Mouse (Mus musculus) inflammation-experienced regulatory T-cells, adult 16 weeks (primary cell): ENCODE data around the gene Gm10318. TPM values are rescaled to one million over a fixed set of nuclear protein-coding genes. Genes with fewer than 3 reads are reported as not detected.

Experiments used
- polyA plus RNA-seq: library from polyadenylated mRNA; unstranded; fragments of 100-300 nt; shearing (Covaris generic); gene quantifications from one replicate; pipeline ENCODE4 v1.2.1, GENCODE M21; 2017

The Gm10318 gene
- polyA plus RNA-seq, result not detected

DNA sequence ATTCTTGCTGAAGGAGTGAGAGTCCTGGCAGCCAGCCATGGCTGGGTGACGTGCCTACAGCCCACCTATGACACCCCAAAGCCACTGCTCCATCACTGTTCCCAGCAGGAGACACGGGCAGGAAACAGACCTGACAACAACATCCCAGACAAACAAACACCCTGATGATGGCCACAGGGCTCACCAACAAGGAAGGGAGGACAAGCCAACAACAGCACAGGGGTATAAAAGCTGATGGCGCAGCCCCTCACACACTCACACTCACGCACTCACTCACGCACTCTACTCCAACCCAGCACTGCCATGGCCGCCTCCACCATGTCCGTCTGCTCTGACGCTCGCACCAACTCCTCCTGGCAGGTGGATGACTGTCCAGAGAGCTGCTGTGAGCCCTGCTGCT is at the start of gene Gm10318:
Gm10318 (plus strand) TSS at position 301 of the 400 bp plus-strand sequence.

GRCm38 (mm10) chr10:77811743-77812142 is 40.9 kb upstream of the Gm10318 start, which contains the start of gene Gm9507:
Gene Gm9507, minus strand, starts transcription at chr10:77811843.

GRCm38 (mm10) chr10:77814382-77814781 is 38.3 kb upstream of the Gm10318 start, which contains the start of gene Gm2696:
Gene Gm2696, plus strand, starts transcription at chr10:77814682.

DNA sequence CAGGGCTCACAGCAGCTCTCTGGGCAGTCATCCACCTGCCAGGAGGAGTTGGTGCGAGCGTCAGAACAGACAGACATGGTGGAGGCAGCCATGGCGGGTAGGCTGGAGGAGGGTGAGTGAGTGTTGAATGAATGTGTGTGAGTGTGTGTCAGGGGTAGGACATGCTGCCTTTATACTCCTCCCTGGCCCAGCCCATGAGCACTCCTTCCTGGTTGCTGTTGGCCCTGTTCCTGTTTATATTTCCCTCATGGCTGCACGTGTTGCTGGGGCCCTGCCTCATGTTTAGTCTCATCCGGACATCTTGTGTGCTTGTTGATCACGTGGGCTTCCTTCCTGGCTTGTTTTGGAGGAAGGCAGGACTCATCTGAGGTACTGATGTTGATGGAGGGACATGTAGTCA is 25.7 kb upstream of the Gm10318 start, which contains the start of gene Krtap10-4:
Krtap10-4 (minus strand) TSS at position 145 of the 400 bp plus-strand sequence.

DNA sequence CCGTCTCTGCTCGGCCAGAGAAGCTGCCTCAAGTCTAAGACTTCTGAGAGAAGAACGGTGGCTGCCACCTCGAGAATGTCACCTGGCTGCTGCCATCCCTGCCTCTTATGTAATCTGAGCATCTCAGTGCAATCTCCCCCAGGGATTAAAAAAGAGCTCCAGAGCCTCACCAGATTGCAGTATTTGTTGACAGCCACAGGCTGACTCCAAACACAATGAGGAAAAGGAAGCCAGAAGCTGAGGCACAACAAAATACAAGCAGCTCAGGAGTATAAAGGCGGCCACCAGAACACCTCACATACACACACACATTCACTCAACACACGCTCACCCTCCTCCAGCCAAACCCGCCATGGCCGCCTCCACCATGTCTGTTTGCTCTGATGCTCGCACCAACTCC is 17.0 kb upstream of the Gm10318 start, which contains the start of gene Krtap10-10:
Krtap10-10 (plus strand) TSS at position 301 of the 400 bp plus-strand sequence.

DNA sequence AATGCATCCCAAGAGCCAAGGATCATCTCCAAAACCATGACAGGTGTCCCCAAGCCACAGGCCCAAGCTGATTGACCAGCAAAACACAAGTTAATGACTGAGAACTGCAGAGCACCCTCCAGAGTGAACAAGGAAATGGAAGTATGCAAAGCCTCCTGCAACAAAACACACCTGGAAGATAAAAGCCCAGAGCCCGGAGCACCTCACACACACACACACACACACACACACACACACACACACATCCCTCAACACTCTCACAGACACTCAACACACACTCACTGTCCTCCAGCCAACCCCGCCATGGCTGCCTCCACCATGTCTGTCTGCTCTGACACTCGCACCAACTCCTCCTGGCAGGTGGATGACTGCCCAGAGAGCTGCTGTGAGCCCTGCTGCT is 6.2 kb upstream of the Gm10318 start, which contains the start of gene Gm36176:
Gm36176 (plus strand) TSS at position 301 of the 400 bp plus-strand sequence.

DNA sequence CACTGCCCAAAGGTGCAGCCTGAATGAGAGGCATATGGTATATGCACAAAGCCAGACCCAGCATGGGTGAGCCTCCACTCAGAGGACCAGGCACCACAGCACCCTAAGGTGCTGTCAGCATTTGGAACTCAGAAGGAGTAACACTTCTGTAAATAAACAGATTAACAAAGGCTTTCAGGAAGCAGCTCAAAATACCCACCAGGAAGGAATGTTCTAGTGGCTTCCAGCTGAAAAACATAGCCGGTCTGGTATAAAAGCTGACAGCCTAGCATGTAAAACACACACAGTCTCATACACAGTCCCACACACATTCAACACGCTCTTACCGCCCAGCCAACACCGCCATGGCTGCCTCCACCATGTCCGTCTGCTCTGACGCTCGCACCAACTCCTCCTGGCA is 9.0 kb downstream of the Gm10318 start, which contains the start of gene Gm3285:
Gm3285 (plus strand) TSS at position 301 of the 400 bp plus-strand sequence.

GRCm38 (mm10) chr10:77902211-77902893 is 49.7 kb downstream of the Gm10318 start, which contains the start of gene Lrrc3:
Gene Lrrc3, minus strand, starts transcription at chr10:77902536.

Other genes with a start within 250 kb of the Gm10318 start
- 133 TPM for gene Sumo3, start 246.8 kb upstream of the Gm10318 start, polyA plus RNA-seq
- gene Gm49325, start 246.7 kb upstream of the Gm10318 start, polyA plus RNA-seq, result not detected
- 75.8 TPM for gene Ube2g2, start 230.6 kb upstream of the Gm10318 start, polyA plus RNA-seq
- gene Tspear, start 166.3 kb upstream of the Gm10318 start, polyA plus RNA-seq, result 0.69 TPM
- not detected for gene Gm19402, start 162.1 kb upstream of the Gm10318 start, polyA plus RNA-seq
- not detected for gene Gm9508, start 155.6 kb upstream of the Gm10318 start, polyA plus RNA-seq
- gene Gm10272, start 146.2 kb upstream of the Gm10318 start, polyA plus RNA-seq, result not detected
- not detected for gene Gm10024, start 141.4 kb upstream of the Gm10318 start, polyA plus RNA-seq
- not detected for gene Gm10142, start 137.1 kb upstream of the Gm10318 start, polyA plus RNA-seq
- gene Krtap12-1, start 132.3 kb upstream of the Gm10318 start, polyA plus RNA-seq, result not detected
- not detected for gene Gm10100, start 126.4 kb upstream of the Gm10318 start, polyA plus RNA-seq
- not detected for gene Gm18596, start 110.2 kb upstream of the Gm10318 start, polyA plus RNA-seq
- gene Gm9736, start 101.5 kb upstream of the Gm10318 start, polyA plus RNA-seq, result not detected
- gene Gm3233, start 93.2 kb upstream of the Gm10318 start, polyA plus RNA-seq, result not detected
- not detected for gene Gm3238, start 81.5 kb upstream of the Gm10318 start, polyA plus RNA-seq
- not detected for gene Gm7138, start 75.9 kb upstream of the Gm10318 start, polyA plus RNA-seq
- gene Gm3250, start 70.3 kb upstream of the Gm10318 start, polyA plus RNA-seq, result not detected
- not detected for gene Gm7137, start 64.7 kb upstream of the Gm10318 start, polyA plus RNA-seq
- not detected for gene Gm9639, start 57.8 kb upstream of the Gm10318 start, polyA plus RNA-seq
- gene Gm19668, start 53.7 kb upstream of the Gm10318 start, polyA plus RNA-seq, result not detected
- gene Gm9507, start 41.0 kb upstream of the Gm10318 start, polyA plus RNA-seq, result not detected
- gene Gm2696, start 38.2 kb upstream of the Gm10318 start, polyA plus RNA-seq, result not detected
- not detected for gene Krtap10-4, start 25.8 kb upstream of the Gm10318 start, polyA plus RNA-seq
- gene Krtap10-10, start 16.9 kb upstream of the Gm10318 start, polyA plus RNA-seq, result not detected
- gene Gm36176, start 6.1 kb upstream of the Gm10318 start, polyA plus RNA-seq, result not detected
- not detected for gene Gm3285, start 9.1 kb downstream of the Gm10318 start, polyA plus RNA-seq
- not detected for gene Lrrc3, start 49.7 kb downstream of the Gm10318 start, polyA plus RNA-seq
- 0.71 TPM for gene Trpm2, start 117.7 kb downstream of the Gm10318 start, polyA plus RNA-seq
- gene 1810043G02Rik, start 125.7 kb downstream of the Gm10318 start, polyA plus RNA-seq, result 11.9 TPM
- gene Pfkl, start 157.2 kb downstream of the Gm10318 start, polyA plus RNA-seq, result 111 TPM
- not detected for gene Dnmt3l, start 189.1 kb downstream of the Gm10318 start, polyA plus RNA-seq
- gene Aire, start 190.8 kb downstream of the Gm10318 start, polyA plus RNA-seq, result 0.62 TPM
- gene Icosl, start 216.4 kb downstream of the Gm10318 start, polyA plus RNA-seq, result 13.2 TPM